Mouse (Mus musculus) CH12.LX (cell line): Measurements from ENCODE around the gene Osgep. TPM values are rescaled to one million over a fixed set of nuclear protein-coding genes. Genes with fewer than 3 reads are reported as not detected.

Experiments
- DNase-seq: peaks from one replicate; pipeline ENCODE4 v3.0.0-alpha.2; 2013; ENCODE audit errors: extremely low read depth
- H3K27ac ChIP-seq: 2 replicates; pipeline ENCODE4 v1.5.1; 2012; ENCODE audit warnings: low read depth, mild to moderate bottlenecking, control low read depth, moderate library complexity; ENCODE audit not compliant: insufficient read depth
- H3K27me3 ChIP-seq: replicated peaks from 2 replicates; pipeline ENCODE3; 2012; ENCODE audit warnings: inconsistent platforms
- H3K36me3 ChIP-seq, 2 experiments: replicated peaks in 1 of 2; 2 replicates each; pipeline versions ENCODE3 to v1.6.1; 2012; ENCODE audit warnings: inconsistent platforms in 1 of 2, low read length in 1 of 2, mild to moderate bottlenecking in 1 of 2, mixed read lengths in 1 of 2, moderate library complexity in 1 of 2; ENCODE audit not compliant: control insufficient read depth in 1 of 2, insufficient read depth in 1 of 2
- H3K4me1 ChIP-seq, 2 experiments: 2 replicates each; pipeline ENCODE4 v1.6.1; 2012; ENCODE audit warnings: inconsistent platforms in 1 of 2, moderate library complexity in 1 of 2; ENCODE audit not compliant: insufficient read depth in 2 of 2, control insufficient read depth in 1 of 2
- H3K4me2 ChIP-seq: 2 replicates; pipeline ENCODE4 v1.6.1; 2012; ENCODE audit warnings: low read depth, mild to moderate bottlenecking, control low read depth; ENCODE audit not compliant: poor library complexity, insufficient read depth, severe bottlenecking
- H3K4me3 ChIP-seq, 3 experiments: fragments of 150-350 bp in 1 of 3; sonication (generic) in 1 of 3; replicated peaks in 1 of 3; 2 replicates each; pipeline versions ENCODE3 to v1.5.1; 2011 to 2012; ENCODE audit warnings: low read depth in 2 of 3, low read length in 2 of 3, mild to moderate bottlenecking in 2 of 3, moderate library complexity in 2 of 3, control low read depth in 1 of 3, improper control_type of control experiment in 1 of 3, inconsistent platforms in 1 of 3, mixed read lengths in 1 of 3; ENCODE audit not compliant: poor library complexity in 1 of 3
- H3K79me2 ChIP-seq: replicated peaks from 2 replicates; pipeline ENCODE4 v1.6.1; 2012; ENCODE audit warnings: mild to moderate bottlenecking, moderate library complexity; ENCODE audit not compliant: control insufficient read depth, poor library complexity, insufficient read depth, severe bottlenecking; ENCODE audit errors: extremely low read depth
- H3K9ac ChIP-seq: 2 replicates; pipeline ENCODE4 v1.6.1; 2012; ENCODE audit warnings: low read depth, mild to moderate bottlenecking, control low read depth, moderate library complexity; ENCODE audit not compliant: insufficient read depth
- H3K9me3 ChIP-seq: replicated peaks from 2 replicates; pipeline ENCODE3; 2012; ENCODE audit warnings: low read length, inconsistent platforms, mixed read lengths
- CTCF ChIP-seq, 2 experiments: IDR thresholded peaks in 1 of 2; conservative IDR thresholded peaks in 1 of 2; 2 replicates each; pipeline ENCODE4 v1.5.1; 2011 to 2012; ENCODE audit warnings: low read depth in 2 of 2, low read length in 2 of 2, improper control_type of control experiment in 1 of 2, inconsistent platforms in 1 of 2, mild to moderate bottlenecking in 1 of 2, moderate library complexity in 1 of 2
- GABPA ChIP-seq: IDR thresholded peaks from 2 replicates; pipeline ENCODE4 v1.6.1; 2012; ENCODE audit warnings: low read depth, low read length, improper control_type of control experiment, inconsistent platforms; ENCODE audit not compliant: insufficient replicate concordance
- IRF4 ChIP-seq: IDR thresholded peaks from 2 replicates; pipeline ENCODE4 v1.6.1; 2014; ENCODE audit warnings: low read depth, mild to moderate bottlenecking, inconsistent platforms, low read length, improper control_type of control experiment
- KAT2A ChIP-seq: IDR thresholded peaks from 2 replicates; pipeline ENCODE4 v1.6.1; 2012; ENCODE audit warnings: low read length, improper control_type of control experiment, inconsistent platforms; ENCODE audit not compliant: insufficient replicate concordance
- MAFK ChIP-seq: IDR thresholded peaks from 2 replicates; pipeline ENCODE4 v1.6.1; 2011; ENCODE audit warnings: low read length, improper control_type of control experiment; ENCODE audit not compliant: insufficient replicate concordance
- MAX ChIP-seq: IDR thresholded peaks from 2 replicates; pipeline ENCODE4 v1.6.1; 2011; ENCODE audit warnings: low read length, improper control_type of control experiment
- MAZ ChIP-seq: IDR thresholded peaks from 2 replicates; pipeline ENCODE4 v1.6.1; 2012; ENCODE audit warnings: low read depth, mild to moderate bottlenecking, inconsistent platforms, low read length, improper control_type of control experiment, moderate library complexity
- MXI1 ChIP-seq: IDR thresholded peaks from 2 replicates; pipeline ENCODE4 v1.6.1; 2011; ENCODE audit warnings: mild to moderate bottlenecking, low read depth, low read length, improper control_type of control experiment
- NELFE ChIP-seq: IDR thresholded peaks from 2 replicates; pipeline ENCODE4 v1.6.1; 2011; ENCODE audit warnings: low read depth, low read length, improper control_type of control experiment
- NRF1 ChIP-seq: IDR thresholded peaks from 2 replicates; pipeline ENCODE4 v1.6.1; 2014; ENCODE audit warnings: low read depth, mild to moderate bottlenecking, inconsistent platforms, low read length, improper control_type of control experiment, moderate library complexity
- PAX5 ChIP-seq: IDR thresholded peaks from 2 replicates; pipeline ENCODE4 v1.6.1; 2012; ENCODE audit warnings: low read length, inconsistent platforms, mixed read lengths
- POLR2A ChIP-seq: IDR thresholded peaks from 2 replicates; pipeline ENCODE4 v1.6.1; 2011; ENCODE audit warnings: low read depth, mild to moderate bottlenecking, improper control_type of control experiment, low read length
- POLR2AphosphoS2 ChIP-seq: IDR thresholded peaks from 2 replicates; pipeline ENCODE4 v1.6.1; 2011; ENCODE audit warnings: low read depth, low read length, improper control_type of control experiment
- TBP ChIP-seq: conservative IDR thresholded peaks from 2 replicates; pipeline ENCODE4 v1.6.1; 2011; ENCODE audit warnings: low read depth, low read length, improper control_type of control experiment
- TCF12 ChIP-seq: IDR thresholded peaks from 2 replicates; pipeline ENCODE4 v1.6.1; 2014; ENCODE audit warnings: low read depth, mild to moderate bottlenecking, inconsistent platforms, low read length, improper control_type of control experiment
- UBTF ChIP-seq: IDR thresholded peaks from 2 replicates; pipeline ENCODE4 v1.6.1; 2012; ENCODE audit warnings: low read depth, mild to moderate bottlenecking, inconsistent platforms, low read length, improper control_type of control experiment, moderate library complexity
- USF2 ChIP-seq: conservative IDR thresholded peaks from 2 replicates; pipeline ENCODE4 v1.6.1; 2011; ENCODE audit warnings: low read depth, low read length, improper control_type of control experiment
- ZNF384 ChIP-seq: IDR thresholded peaks from 2 replicates; pipeline ENCODE4 v1.6.1; 2012; ENCODE audit warnings: low read depth, low read length, improper control_type of control experiment, inconsistent platforms
- dilution Hi-C: fragments of 300-500 bp; cut with MboI; formaldehyde crosslinking; loops from 2 replicates; pipeline ENCODE4 v1.14.3; 2020; ENCODE audit warnings: low sequenced_read_pairs; ENCODE audit not compliant: extremely low pct_unique_long_range_greater_than_20kb, extremely low pct_ligation_motif_present
- in situ Hi-C: fragments of 300-500 bp; cut with MboI; formaldehyde crosslinking; loops from 3 replicates; pipeline ENCODE4 v1.14.3; 2019; ENCODE audit warnings: low sequenced_read_pairs, low pct_ligation_motif_present, low pct_unique_long_range_greater_than_20kb, mixed read lengths
- polyA plus RNA-seq: library from polyadenylated mRNA; unstranded; fragments of >175 nt; gene quantifications from 2 replicates; pipeline ENCODE4 v1.2.1, GENCODE M21; 2012; ENCODE audit warnings: low read depth; ENCODE audit not compliant: insufficient read length
- total RNA-seq, 2 experiments: library from RNA; depleted of rRNA; stranded (reverse); fragments of 300-350 nt in 1 of 2; fragments of >200 nt in 1 of 2; gene quantifications; 2 replicates each; pipeline ENCODE4 v1.2.3; 2012 to 2014

Gene Osgep
- total and polyA plus RNA-seq, 3 experiments = 41.7 to 88.7 (median 48.4) TPM

DNA sequence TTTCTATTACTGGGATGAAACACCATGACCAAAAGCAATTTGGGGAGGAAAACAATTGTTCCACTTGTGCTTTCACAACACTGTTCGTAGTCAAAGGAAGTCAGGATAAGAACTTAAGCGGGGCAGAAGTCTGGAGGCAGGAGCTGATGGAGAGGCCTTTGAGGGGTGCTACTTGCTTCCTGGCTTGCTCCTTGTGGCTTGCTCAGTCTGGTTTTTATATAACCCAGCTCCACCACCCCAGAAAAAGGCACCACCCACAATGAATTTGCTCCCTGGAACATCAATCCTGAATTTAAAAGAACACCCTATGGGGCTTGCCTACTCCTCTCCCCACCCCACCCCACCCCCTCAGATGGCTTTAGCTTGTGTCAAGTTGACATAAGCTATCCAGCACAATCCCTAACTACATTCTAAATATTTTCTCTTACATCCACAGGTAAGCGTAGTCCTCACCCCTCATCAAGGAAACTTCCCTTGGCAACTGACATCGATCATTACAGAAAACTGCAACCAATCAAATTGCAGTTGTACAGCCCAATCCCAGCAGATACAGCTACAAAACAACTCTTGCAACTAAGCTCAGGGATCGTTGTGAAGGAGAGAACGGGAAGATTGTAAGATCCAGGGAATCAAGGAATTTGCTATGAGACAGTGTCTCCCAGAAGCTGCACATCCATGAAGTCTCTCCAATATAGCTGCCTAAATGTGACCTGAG lies 48.3 kb downstream of the Osgep start:
- TF ChIP-seq UBTF (no peak), NELFE (no peak), MAFK (no peak), MAZ (no peak), POLR2A (no peak), TBP (no peak)
- TF ChIP-seq, all 38 proteins: peak for 0
- peaks cover 0 to 13% of the 10 kb centered on the region in 2 experiments for H3K36me3 ChIP-seq
- dilution Hi-C loops = no loop called here
- no peak overlapping the region for H3K4me3 ChIP-seq
- no peak overlapping the region for H3K4me2 ChIP-seq
- in situ Hi-C loops = no loop called here
- H3K79me2 ChIP-seq = no peaks in the 10 kb centered on the region; the same call in 1 of the 2 replicates
- peaks cover 0 to 1% of the 10 kb centered on the region in 2 experiments; a peak in 2 of 4 replicates for H3K4me1 ChIP-seq
- no peak overlapping the region for H3K27ac ChIP-seq
- no peaks in the 10 kb centered on the region for H3K9me3 ChIP-seq
- no peaks in the 10 kb centered on the region for H3K27me3 ChIP-seq
- H3K9ac ChIP-seq = no peak overlapping the region
- DNase-seq = no peak

DNA sequence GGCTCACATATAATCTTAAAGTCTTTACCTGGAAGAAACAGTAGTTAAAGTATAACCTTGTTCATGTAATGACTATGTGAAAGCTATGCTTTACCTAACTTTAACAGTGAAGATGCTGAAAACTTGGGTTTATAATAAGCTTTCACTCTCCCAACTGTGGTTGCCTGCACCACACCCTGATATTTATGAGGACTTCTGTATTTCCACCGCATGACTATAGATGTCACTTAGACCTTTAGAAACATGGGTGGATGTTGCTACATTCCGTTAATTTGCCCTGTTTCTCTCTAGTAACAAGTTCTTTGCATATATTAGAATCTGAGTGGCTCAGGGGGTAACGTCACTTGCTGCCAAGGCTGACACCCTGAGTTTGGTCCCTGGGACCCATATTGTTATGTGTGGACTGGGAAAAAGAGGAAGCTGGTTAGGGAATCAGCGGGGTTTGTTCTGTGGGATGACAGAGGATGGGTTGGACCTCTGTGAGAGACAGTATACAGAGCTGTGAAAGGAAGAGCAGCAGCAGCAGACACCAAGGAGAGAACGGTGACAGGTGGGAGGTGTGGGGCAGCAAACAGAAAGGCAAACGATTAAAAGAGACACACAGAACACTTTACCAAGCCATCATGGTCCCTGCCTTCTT lies 49.0 kb downstream of the Osgep start:
- H3K36me3 ChIP-seq = peaks cover 0 to 13% of the 10 kb centered on the region in 2 experiments
- peaks cover 0 to 8% of the 10 kb centered on the region in 2 experiments; a peak in 2 of 4 replicates for H3K4me1 ChIP-seq
- H3K79me2 ChIP-seq = no peaks in the 10 kb centered on the region; the same call in 1 of the 2 replicates
- in situ Hi-C loops (no loop called here), dilution Hi-C loops (no loop called here)
- no peak overlapping the region for H3K4me2 ChIP-seq
- no peaks in the 10 kb centered on the region for H3K9me3 ChIP-seq
- TF ChIP-seq IRF4 (no peak), GABPA (no peak), CTCF (conservative IDR thresholded peaks at IDR 0.05 in 1 of 2, IDR thresholded peaks at IDR 0.05 in 1 of 2; ENCODE audit: low read depth in 2 of 2, low read length in 2 of 2) (no peak), MAFK (no peak), TCF12 (no peak), NRF1 (no peak), PAX5 (no peak), UBTF (no peak), KAT2A (no peak), MAX (no peak), POLR2AphosphoS2 (no peak), ZNF384 (no peak), USF2 (no peak), MXI1 (no peak)
- no peak overlapping the region for H3K4me3 ChIP-seq
- H3K27me3 ChIP-seq = no peaks in the 10 kb centered on the region
- no peak for DNase-seq
- H3K9ac ChIP-seq = no peak overlapping the region
- H3K27ac ChIP-seq = no peak overlapping the region
